Mouse (Mus musculus) lung, postnatal 0 days (tissue): ENCODE results near the gene Pacrg. TPM values are rescaled to one million over a fixed set of nuclear protein-coding genes. Genes with fewer than 3 reads are reported as not detected.
A peak's percentile ranks its signal among the peaks of the same experiment; 100 is the strongest.

Experiments
- ATAC-seq: fragments of 200-750 bp; cut with Nextera tagmentation; 2 replicates; pipeline ENCODE4 v1.8.0; 2017; ENCODE audit warnings: moderate library complexity
- DNase-seq: peaks from one replicate; pipeline ENCODE4 v3.0.0-alpha.2; 2016; ENCODE audit warnings: low spot score
- H3K27ac ChIP-seq: fragments of 300-500 bp; sonication (generic); 2 replicates; pipeline ENCODE4 v1.5.1; 2014; ENCODE audit warnings: antibody characterized with exemption, mild to moderate bottlenecking, low read length, mixed read lengths
- H3K27me3 ChIP-seq: fragments of 300-500 bp; sonication (generic); replicated peaks from 2 replicates; pipeline ENCODE4 v1.6.1; 2014; ENCODE audit warnings: low read length, mixed read lengths; ENCODE audit not compliant: insufficient read depth
- H3K36me3 ChIP-seq: fragments of 300-500 bp; sonication (generic); 2 replicates; pipeline ENCODE4 v1.6.1; 2014; ENCODE audit warnings: low read length, mixed read lengths; ENCODE audit not compliant: insufficient read depth
- H3K4me1 ChIP-seq: fragments of 300-500 bp; sonication (generic); 2 replicates; pipeline ENCODE4 v1.6.1; 2014; ENCODE audit warnings: antibody characterized with exemption, low read depth, low read length, mixed read lengths; ENCODE audit not compliant: insufficient read depth
- H3K4me2 ChIP-seq: fragments of 300-500 bp; sonication (generic); replicated peaks from 2 replicates; pipeline ENCODE4 v1.6.1; 2014; ENCODE audit warnings: low read depth, mild to moderate bottlenecking, low read length, moderate library complexity, mixed read lengths
- H3K4me3 ChIP-seq: fragments of 300-500 bp; sonication (generic); 2 replicates; pipeline ENCODE4 v1.5.1; 2014; ENCODE audit warnings: low read depth, low read length
- H3K9ac ChIP-seq: fragments of 300-500 bp; sonication (generic); replicated peaks from 2 replicates; pipeline ENCODE4 v1.6.1; 2014; ENCODE audit warnings: low read depth, mild to moderate bottlenecking
- H3K9me3 ChIP-seq: fragments of 300-500 bp; sonication (generic); 2 replicates; pipeline ENCODE4 v1.6.1; 2016; ENCODE audit warnings: low read length, mixed read lengths
- CTCF ChIP-seq: IDR thresholded peaks from 2 replicates; pipeline ENCODE4 v1.5.1; 2016; ENCODE audit warnings: antibody characterized with exemption, mild to moderate bottlenecking
- EP300 ChIP-seq: IDR thresholded peaks from 2 replicates; pipeline ENCODE4 v1.6.1; 2016; ENCODE audit warnings: antibody characterized with exemption, mild to moderate bottlenecking, control low read depth
- WGBS: fragments of 180-500 bp; shearing (Covaris S2); extraction: QIAGEN DNeasy Blood & Tissue Kit; methylation state at CpG from one replicate; pipeline ENCODE4 v1.1.7; 2014; 5-methylcytosine and 5-hydroxymethylcytosine counted together
- polyA plus RNA-seq: library from polyadenylated mRNA; unstranded; fragments of >200 nt; fragmentation: Nextera tagmentation; extraction: Ambion mirVana; gene quantifications from 2 replicates; pipeline ENCODE4 v1.2.1, GENCODE M21; 2015

Gene Pacrg
- polyA plus RNA-seq, 1 experiment from 2014 or later: 6.7 TPM

- no peak for ATAC-seq
- H3K4me3 ChIP-seq: no peak overlapping the region
- no peak overlapping the region for H3K27ac ChIP-seq
- no peaks in the 10 kb centered on the region for H3K9me3 ChIP-seq
- no peak for DNase-seq
- TF ChIP-seq EP300 (no peak), CTCF (no peak)
- H3K4me1 ChIP-seq: no peaks in the 10 kb centered on the region
- H3K9ac ChIP-seq: no peak overlapping the region
- no peaks in the 10 kb centered on the region for H3K27me3 ChIP-seq
- H3K4me2 ChIP-seq: no peak overlapping the region
- no peaks in the 10 kb centered on the region for H3K36me3 ChIP-seq
- 69% methylated on average over 6 of the region's 6 CpGs for WGBS
Observed at GRCm38 (mm10) chr17:10624699-10625424, 215.2 kb downstream of the Pacrg start.

GRCm38 (mm10) chr17:10620621-10621020 lies 219.5 kb downstream of the Pacrg start:
- Histone ChIP-seq H3K27me3 (no peaks in the 10 kb centered on the region), H3K4me1 (no peaks in the 10 kb centered on the region), H3K9ac (no peak overlapping the region), H3K4me2 (no peak overlapping the region), H3K27ac (no peak overlapping the region), H3K9me3 (no peaks in the 10 kb centered on the region), H3K4me3 (no peak overlapping the region), H3K36me3 (no peaks in the 10 kb centered on the region)
- TF ChIP-seq CTCF (no peak), EP300 (no peak)
- 76% methylated on average over 2 of the region's 2 CpGs for WGBS
- DNase-seq (no peak), ATAC-seq (no peak)

- no peak overlapping the region for H3K9ac ChIP-seq
- no peaks in the 10 kb centered on the region for H3K27me3 ChIP-seq
- H3K36me3 ChIP-seq: no peaks in the 10 kb centered on the region
- ATAC-seq (no peak), DNase-seq (no peak)
- H3K4me2 ChIP-seq: no peak overlapping the region
- TF ChIP-seq CTCF (no peak), EP300 (no peak)
- 68% methylated on average over 3 of the region's 3 CpGs for WGBS
- H3K9me3 ChIP-seq: no peaks in the 10 kb centered on the region
- H3K4me1 ChIP-seq: no peaks in the 10 kb centered on the region
- H3K4me3 ChIP-seq: no peak overlapping the region
- H3K27ac ChIP-seq: no peak overlapping the region
Observed at GRCm38 (mm10) chr17:10619881-10620280, 220.2 kb downstream of the Pacrg start.

- Histone ChIP-seq H3K27ac (no peak overlapping the region), H3K27me3 (no peaks in the 10 kb centered on the region), H3K4me1 (no peaks in the 10 kb centered on the region), H3K9ac (no peak overlapping the region), H3K9me3 (no peaks in the 10 kb centered on the region), H3K36me3 (no peaks in the 10 kb centered on the region), H3K4me2 (no peak overlapping the region), H3K4me3 (no peak overlapping the region)
- ATAC-seq (no peak), DNase-seq (no peak)
- TF ChIP-seq CTCF (no peak), EP300 (no peak)
- 71% methylated on average over 4 of the region's 4 CpGs for WGBS
Observed at GRCm38 (mm10) chr17:10617656-10618055, 222.5 kb downstream of the Pacrg start.

- 89% methylated on average over 7 of the region's 7 CpGs for WGBS
- Histone ChIP-seq H3K4me2 (no peak overlapping the region), H3K4me1 (no peaks in the 10 kb centered on the region), H3K9me3 (no peaks in the 10 kb centered on the region), H3K9ac (no peak overlapping the region), H3K4me3 (no peak overlapping the region), H3K36me3 (no peaks in the 10 kb centered on the region), H3K27me3 (no peaks in the 10 kb centered on the region), H3K27ac (no peak overlapping the region)
- DNase-seq (no peak), ATAC-seq (no peak)
- TF ChIP-seq CTCF (no peak), EP300 (no peak)
Observed at GRCm38 (mm10) chr17:10615611-10616010, 224.5 kb downstream of the Pacrg start.

GRCm38 (mm10) chr17:10614696-10615095 lies 225.4 kb downstream of the Pacrg start:
- Histone ChIP-seq H3K4me2 (no peak overlapping the region), H3K4me1 (no peaks in the 10 kb centered on the region), H3K9ac (no peak overlapping the region), H3K36me3 (no peaks in the 10 kb centered on the region), H3K4me3 (no peak overlapping the region), H3K27me3 (no peaks in the 10 kb centered on the region), H3K9me3 (no peaks in the 10 kb centered on the region), H3K27ac (no peak overlapping the region)
- ATAC-seq (no peak), DNase-seq (no peak)
- WGBS: 71% methylated on average over 6 of the region's 6 CpGs
- TF ChIP-seq CTCF (no peak), EP300 (no peak)

GRCm38 (mm10) chr17:10611626-10612025 lies 228.5 kb downstream of the Pacrg start:
- H3K4me2 ChIP-seq: no peak overlapping the region

More at GRCm38 (mm10) chr17:10611626-10612025, 228.5 kb downstream of the Pacrg start:
- Histone ChIP-seq H3K4me1 (no peaks in the 10 kb centered on the region), H3K27me3 (no peaks in the 10 kb centered on the region), H3K36me3 (no peaks in the 10 kb centered on the region), H3K9ac (no peak overlapping the region), H3K9me3 (no peaks in the 10 kb centered on the region), H3K4me3 (no peak overlapping the region), H3K27ac (no peak overlapping the region)
- no peak for ATAC-seq
- TF ChIP-seq CTCF (no peak), EP300 (no peak)
- peak; percentile 12 for DNase-seq
- 37% methylated on average over 3 of the region's 3 CpGs for WGBS
